Mouse (Mus musculus): Measurements from ENCODE around the gene Gpr4. TPM values are rescaled to one million over a fixed set of nuclear protein-coding genes. Genes with fewer than 3 reads are reported as not detected.

Gene Gpr4
- polyA plus RNA-seq, 1 experiment = 3.3 TPM

GRCm38 (mm10) chr7:19239423-19239822, 27.1 kb downstream of the Gpr4 start:
- TF ChIP-seq EP300 (IDR thresholded peaks at IDR 0.05; ENCODE audit: insufficient read depth, low read depth, low read length) = 0 out of 2 replicates have a peak, but pooled peaks have one; percentile 41
- TF ChIP-seq CTCF (IDR thresholded peaks at IDR 0.05; ENCODE audit: low read depth, low read length) = peak; percentile 87
- no peak for TF ChIP-seq POLR2A (IDR thresholded peaks at IDR 0.05; ENCODE audit: insufficient read depth, low read length)

GRCm38 (mm10) chr7:19239986-19240385, 27.6 kb downstream of the Gpr4 start:
- Histone ChIP-seq H3K9me3 (replicated peaks; ENCODE audit: control insufficient read depth, insufficient read depth, low read length, poor library complexity, severe bottlenecking) (no peaks in the 10 kb centered on the region), H3K4me3 (ENCODE audit: low read depth, low read length) (no peak overlapping the region), H3K27me3 (ENCODE audit: control insufficient read depth, insufficient read depth, low read length, poor library complexity, severe bottlenecking) (no peaks in the 10 kb centered on the region), H3K36me3 (ENCODE audit: control insufficient read depth, insufficient read depth, low read length, poor library complexity, severe bottlenecking) (no peaks in the 10 kb centered on the region), H3K27ac (ENCODE audit: insufficient read depth, low read length) (peak overlapping the region; percentile 62; the same call in 1 of the 2 replicates), H3K4me1 (ENCODE audit: control insufficient read depth, insufficient read depth, low read length) (peaks cover 4% of the 10 kb centered on the region), H3K9ac (ENCODE audit: low read depth, poor library complexity, severe bottlenecking) (no peak overlapping the region)
- TF ChIP-seq CTCF (IDR thresholded peaks at IDR 0.05; ENCODE audit: low read depth, low read length) (no peak), EP300 (IDR thresholded peaks at IDR 0.05; ENCODE audit: insufficient read depth, low read depth, low read length) (no peak), POLR2A (IDR thresholded peaks at IDR 0.05; ENCODE audit: insufficient read depth, low read length) (no peak)

More at GRCm38 (mm10) chr7:19239423-19239822, 27.1 kb downstream of the Gpr4 start:
- peaks cover 4% of the 10 kb centered on the region for H3K4me1 ChIP-seq (ENCODE audit: control insufficient read depth, insufficient read depth, low read length)
- no peak overlapping the region for H3K4me3 ChIP-seq (ENCODE audit: low read depth, low read length)
- no peak overlapping the region for H3K9ac ChIP-seq (ENCODE audit: low read depth, poor library complexity, severe bottlenecking)
- H3K27ac ChIP-seq (ENCODE audit: insufficient read depth, low read length) = peak overlapping the region; percentile 62; the same call in 1 of the 2 replicates
- no peaks in the 10 kb centered on the region for H3K9me3 ChIP-seq (replicated peaks; ENCODE audit: control insufficient read depth, insufficient read depth, low read length, poor library complexity, severe bottlenecking)
- no peaks in the 10 kb centered on the region for H3K27me3 ChIP-seq (ENCODE audit: control insufficient read depth, insufficient read depth, low read length, poor library complexity, severe bottlenecking)
- no peaks in the 10 kb centered on the region for H3K36me3 ChIP-seq (ENCODE audit: control insufficient read depth, insufficient read depth, low read length, poor library complexity, severe bottlenecking)

- TF ChIP-seq EP300 (IDR thresholded peaks at IDR 0.05; ENCODE audit: insufficient read depth, low read depth, low read length) = no peak
- no peak for TF ChIP-seq CTCF (IDR thresholded peaks at IDR 0.05; ENCODE audit: low read depth, low read length)
- no peak for TF ChIP-seq POLR2A (IDR thresholded peaks at IDR 0.05; ENCODE audit: insufficient read depth, low read length)
- no peaks in the 10 kb centered on the region for H3K9me3 ChIP-seq (replicated peaks; ENCODE audit: control insufficient read depth, insufficient read depth, low read length, poor library complexity, severe bottlenecking)
- no peak overlapping the region for H3K9ac ChIP-seq (ENCODE audit: low read depth, poor library complexity, severe bottlenecking)
- no peak overlapping the region for H3K27ac ChIP-seq (ENCODE audit: insufficient read depth, low read length)
- H3K36me3 ChIP-seq (ENCODE audit: control insufficient read depth, insufficient read depth, low read length, poor library complexity, severe bottlenecking) = 0 out of 2 replicates have a peak, but pooled peaks cover 4% of the 10 kb centered on the region
- peaks cover 4% of the 10 kb centered on the region for H3K4me1 ChIP-seq (ENCODE audit: control insufficient read depth, insufficient read depth, low read length)
- no peak overlapping the region for H3K4me3 ChIP-seq (ENCODE audit: low read depth, low read length)
- H3K27me3 ChIP-seq (ENCODE audit: control insufficient read depth, insufficient read depth, low read length, poor library complexity, severe bottlenecking) = no peaks in the 10 kb centered on the region
These were observed 28.6 kb downstream of the Gpr4 start for GRCm38 (mm10) chr7:19240905-19241463.

- Histone ChIP-seq H3K4me1 (ENCODE audit: control insufficient read depth, insufficient read depth, low read length) (peaks cover 4% of the 10 kb centered on the region), H3K27ac (ENCODE audit: insufficient read depth, low read length) (no peak overlapping the region)
These were observed 29.7 kb downstream of the Gpr4 start for GRCm38 (mm10) chr7:19242005-19242404.

GRCm38 (mm10) chr7:19243858-19244257, 31.5 kb downstream of the Gpr4 start:
- H3K4me1 ChIP-seq (ENCODE audit: control insufficient read depth, insufficient read depth, low read length) = peaks cover 4% of the 10 kb centered on the region
- 0 out of 2 replicates have a peak, but pooled peaks cover 4% of the 10 kb centered on the region for H3K36me3 ChIP-seq (ENCODE audit: control insufficient read depth, insufficient read depth, low read length, poor library complexity, severe bottlenecking)
- no peak overlapping the region for H3K27ac ChIP-seq (ENCODE audit: insufficient read depth, low read length)
- no peak overlapping the region for H3K4me3 ChIP-seq (ENCODE audit: low read depth, low read length)
- TF ChIP-seq EP300 (IDR thresholded peaks at IDR 0.05; ENCODE audit: insufficient read depth, low read depth, low read length) (no peak), CTCF (IDR thresholded peaks at IDR 0.05; ENCODE audit: low read depth, low read length) (no peak), POLR2A (IDR thresholded peaks at IDR 0.05; ENCODE audit: insufficient read depth, low read length) (no peak)
- no peak overlapping the region for H3K9ac ChIP-seq (ENCODE audit: low read depth, poor library complexity, severe bottlenecking)
- H3K9me3 ChIP-seq (replicated peaks; ENCODE audit: control insufficient read depth, insufficient read depth, low read length, poor library complexity, severe bottlenecking) = no peaks in the 10 kb centered on the region
- no peaks in the 10 kb centered on the region for H3K27me3 ChIP-seq (ENCODE audit: control insufficient read depth, insufficient read depth, low read length, poor library complexity, severe bottlenecking)

More at GRCm38 (mm10) chr7:19242005-19242404, 29.7 kb downstream of the Gpr4 start:
- Histone ChIP-seq H3K36me3 (ENCODE audit: control insufficient read depth, insufficient read depth, low read length, poor library complexity, severe bottlenecking) (0 out of 2 replicates have a peak, but pooled peaks cover 4% of the 10 kb centered on the region), H3K4me3 (ENCODE audit: low read depth, low read length) (no peak overlapping the region), H3K27me3 (ENCODE audit: control insufficient read depth, insufficient read depth, low read length, poor library complexity, severe bottlenecking) (no peaks in the 10 kb centered on the region), H3K9ac (ENCODE audit: low read depth, poor library complexity, severe bottlenecking) (no peak overlapping the region), H3K9me3 (replicated peaks; ENCODE audit: control insufficient read depth, insufficient read depth, low read length, poor library complexity, severe bottlenecking) (no peaks in the 10 kb centered on the region)
- TF ChIP-seq EP300 (IDR thresholded peaks at IDR 0.05; ENCODE audit: insufficient read depth, low read depth, low read length) = no peak
- TF ChIP-seq POLR2A (IDR thresholded peaks at IDR 0.05; ENCODE audit: insufficient read depth, low read length) = no peak

- no peaks in the 10 kb centered on the region for H3K27me3 ChIP-seq (ENCODE audit: control insufficient read depth, insufficient read depth, low read length, poor library complexity, severe bottlenecking)
- H3K27ac ChIP-seq (ENCODE audit: insufficient read depth, low read length) = no peak overlapping the region
- no peaks in the 10 kb centered on the region for H3K9me3 ChIP-seq (replicated peaks; ENCODE audit: control insufficient read depth, insufficient read depth, low read length, poor library complexity, severe bottlenecking)
- TF ChIP-seq EP300 (IDR thresholded peaks at IDR 0.05; ENCODE audit: insufficient read depth, low read depth, low read length) (no peak), POLR2A (IDR thresholded peaks at IDR 0.05; ENCODE audit: insufficient read depth, low read length) (no peak), CTCF (IDR thresholded peaks at IDR 0.05; ENCODE audit: low read depth, low read length) (no peak)
- H3K36me3 ChIP-seq (ENCODE audit: control insufficient read depth, insufficient read depth, low read length, poor library complexity, severe bottlenecking) = 0 out of 2 replicates have a peak, but pooled peaks cover 4% of the 10 kb centered on the region
- no peak overlapping the region for H3K9ac ChIP-seq (ENCODE audit: low read depth, poor library complexity, severe bottlenecking)
- H3K4me3 ChIP-seq (ENCODE audit: low read depth, low read length) = no peak overlapping the region
- peaks cover 2% of the 10 kb centered on the region for H3K4me1 ChIP-seq (ENCODE audit: control insufficient read depth, insufficient read depth, low read length)
These were observed 32.7 kb downstream of the Gpr4 start for GRCm38 (mm10) chr7:19245083-19245482.

All from ES-Bruce4 (cell line).